Mouse (Mus musculus) layer of hippocampus, adult 11-12 months (tissue): ENCODE data around the gene Gm5244.

ENCODE experiments used
- DNase-seq: peaks from one replicate; pipeline ENCODE4 v3.0.0; 2022; ENCODE audit warnings: low spot score

Gm5244 gene

GRCm38 (mm10) chr19:12846382-12846781, at the start of gene Gm5244:
TSS of gene Gm5244 (plus strand) at chr19:12846682.
- no peak for DNase-seq

- DNase-seq: peak; percentile 32
Observed at GRCm38 (mm10) chr19:12797071-12797470, 49.4 kb upstream of the Gm5244 start.

GRCm38 (mm10) chr19:12798404-12798803, 48.1 kb upstream of the Gm5244 start:
- peak; percentile 19 for DNase-seq

GRCm38 (mm10) chr19:12799081-12799480, 47.4 kb upstream of the Gm5244 start:
- no peak for DNase-seq

- DNase-seq: no peak
Observed at GRCm38 (mm10) chr19:12800621-12801020, 45.9 kb upstream of the Gm5244 start.

- no peak for DNase-seq
Observed at GRCm38 (mm10) chr19:12801046-12801445, 45.4 kb upstream of the Gm5244 start.

GRCm38 (mm10) chr19:12802830-12803229, 43.7 kb upstream of the Gm5244 start:
- DNase-seq: peak; percentile 43

- DNase-seq: no peak
Observed at GRCm38 (mm10) chr19:12804237-12804636, 42.2 kb upstream of the Gm5244 start.

GRCm38 (mm10) chr19:12805730-12806129, 40.8 kb upstream of the Gm5244 start:
- no peak for DNase-seq

GRCm38 (mm10) chr19:12806214-12806613, 40.3 kb upstream of the Gm5244 start:
- no peak for DNase-seq

- no peak for DNase-seq
Observed at GRCm38 (mm10) chr19:12812644-12813364, 33.7 kb upstream of the Gm5244 start.

GRCm38 (mm10) chr19:12813883-12814282, 32.6 kb upstream of the Gm5244 start:
- DNase-seq: no peak

- DNase-seq: no peak
Observed at GRCm38 (mm10) chr19:12818507-12818906, 28.0 kb upstream of the Gm5244 start.

- no peak for DNase-seq
Observed at GRCm38 (mm10) chr19:12820383-12820782, 26.1 kb upstream of the Gm5244 start.

- no peak for DNase-seq
Observed at GRCm38 (mm10) chr19:12824549-12824948, 21.9 kb upstream of the Gm5244 start.

- no peak for DNase-seq
Observed at GRCm38 (mm10) chr19:12830823-12831430, 15.6 kb upstream of the Gm5244 start.

GRCm38 (mm10) chr19:12831559-12831958, 14.9 kb upstream of the Gm5244 start:
- no peak for DNase-seq

- DNase-seq: peak; percentile 19
Observed at GRCm38 (mm10) chr19:12833625-12834024, 12.9 kb upstream of the Gm5244 start.

GRCm38 (mm10) chr19:12838507-12838906, 8.0 kb upstream of the Gm5244 start:
- no peak for DNase-seq

GRCm38 (mm10) chr19:12856983-12857382, 10.5 kb downstream of the Gm5244 start, which contains the start of gene Olfr1444:
TSS of gene Olfr1444 (plus strand) at chr19:12857283.
- DNase-seq: no peak

- no peak for DNase-seq
Observed at GRCm38 (mm10) chr19:12883555-12883954, 37.1 kb downstream of the Gm5244 start, which contains the start of gene Olfr1445. TSS of gene Olfr1445 (plus strand) at chr19:12883855.

- DNase-seq: no peak
Observed at GRCm38 (mm10) chr19:12893424-12893823, 46.9 kb downstream of the Gm5244 start, which contains the start of gene Olfr1446. TSS of gene Olfr1446 (minus strand) at chr19:12893524.
